Mouse (Mus musculus): ENCODE data around the gene Ece2. TPM values are rescaled to one million over a fixed set of nuclear protein-coding genes. Genes with fewer than 3 reads are reported as not detected.

Ece2 gene
- polyA plus RNA-seq, 1 experiment: not detected

DNA sequence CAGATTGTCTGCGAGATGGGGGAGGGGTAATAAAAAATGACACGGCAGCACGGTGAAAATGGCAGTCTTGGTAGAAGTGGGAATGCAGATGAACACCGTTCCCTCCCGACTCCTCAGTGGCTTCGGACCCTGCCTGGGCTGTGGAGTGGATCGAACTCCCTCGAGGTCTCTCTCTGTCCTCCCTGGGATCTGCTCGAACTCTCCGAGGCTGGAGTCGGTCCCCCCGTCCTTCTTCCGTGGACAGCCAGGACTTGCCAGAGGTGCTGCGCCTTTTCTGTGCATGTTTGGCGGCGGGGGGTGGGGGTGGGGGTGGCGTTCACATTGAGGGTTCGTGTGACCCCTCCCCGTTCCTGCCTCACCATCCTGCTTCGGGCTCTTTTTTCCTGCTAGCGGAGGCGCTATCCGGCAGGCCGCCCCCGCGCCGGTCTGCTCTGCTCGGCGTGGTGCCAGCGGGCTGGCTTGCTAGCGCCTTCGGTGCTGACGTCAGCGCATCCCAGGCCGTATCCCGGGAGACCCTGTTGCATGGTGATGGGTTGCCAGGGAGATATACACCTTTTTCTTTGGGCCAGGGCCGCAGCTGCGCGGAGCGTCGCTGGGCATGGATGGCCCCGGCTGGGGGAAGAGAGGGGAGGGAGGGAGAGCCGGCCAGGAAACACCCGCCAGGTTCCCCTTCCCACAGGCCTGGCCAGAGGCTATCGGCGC, 66.1 kb downstream of the Ece2 start:
- TF ChIP-seq GATA1 (IDR thresholded peaks at IDR 0.05; ENCODE audit: low read length): no peak

Other genes with a start within 250 kb of the Ece2 start
- 5.3 and 6.1 TPM in 2 replicates for gene Abcc5, start 203.4 kb upstream of the Ece2 start, polyA plus RNA-seq (2012)
- gene Eif2b5, start 131.0 kb upstream of the Ece2 start, polyA plus RNA-seq (2012): 37.0 and 41.0 TPM in 2 replicates
- gene Dvl3, start 112.8 kb upstream of the Ece2 start, polyA plus RNA-seq (2012): 27.3 and 29.1 TPM in 2 replicates
- gene Ap2m1, start 94.3 kb upstream of the Ece2 start, polyA plus RNA-seq (2012): 66.4 and 77.9 TPM in 2 replicates
- gene Abcf3, start 81.3 kb upstream of the Ece2 start, polyA plus RNA-seq (2012): 31.7 and 40.6 TPM in 2 replicates
- 0.06 and 0.13 TPM in 2 replicates for gene Vwa5b2, start 40.4 kb upstream of the Ece2 start, polyA plus RNA-seq (2012)
- gene Eef1akmt4, start 18.2 kb upstream of the Ece2 start, polyA plus RNA-seq (2012): 4.2 and 14.3 TPM in 2 replicates
- gene Gm49333, start 18.2 kb upstream of the Ece2 start, polyA plus RNA-seq (2012): not detected in 2 replicates
- gene Alg3, start 18.1 kb upstream of the Ece2 start, polyA plus RNA-seq (2012): 11.5 and 15.2 TPM in 2 replicates
- gene Camk2n2, start 8.5 kb upstream of the Ece2 start, polyA plus RNA-seq (2012): 0.71 and 0.84 TPM in 2 replicates
- gene Psmd2, start 21.8 kb downstream of the Ece2 start, polyA plus RNA-seq (2012): 341 and 527 TPM in 2 replicates
- 1,202 and 1,405 TPM in 2 replicates for gene Eif4g1, start 38.5 kb downstream of the Ece2 start, polyA plus RNA-seq (2012)
- gene Fam131a, start 63.4 kb downstream of the Ece2 start, polyA plus RNA-seq (2012): 8.3 and 10.6 TPM in 2 replicates
- gene Polr2h, start 87.8 kb downstream of the Ece2 start, polyA plus RNA-seq (2012): 3.3 and 6.9 TPM in 2 replicates
- gene Clcn2, start 87.9 kb downstream of the Ece2 start, polyA plus RNA-seq (2012): 20.2 and 45.4 TPM in 2 replicates
- gene Chrd, start 103.3 kb downstream of the Ece2 start, polyA plus RNA-seq (2012): not detected in 2 replicates
- gene Thpo, start 104.7 kb downstream of the Ece2 start, polyA plus RNA-seq (2012): not detected in 2 replicates

Measured in G1E-ER4 (cell line).